Mouse (Mus musculus): ENCODE results near the gene Rimbp2. TPM values are rescaled to one million over a fixed set of nuclear protein-coding genes. Genes with fewer than 3 reads are reported as not detected.
A peak's percentile ranks its signal among the peaks of the same experiment; 100 is the strongest.
"Not testable (repeated sequence)": the region's sequence is repeated elsewhere in the genome, so short reads cannot be mapped to it uniquely, and the experiment has no call there.

Rimbp2 gene
- polyA plus RNA-seq, 1 experiment from 2014 or later, result 0.98 TPM

DNA sequence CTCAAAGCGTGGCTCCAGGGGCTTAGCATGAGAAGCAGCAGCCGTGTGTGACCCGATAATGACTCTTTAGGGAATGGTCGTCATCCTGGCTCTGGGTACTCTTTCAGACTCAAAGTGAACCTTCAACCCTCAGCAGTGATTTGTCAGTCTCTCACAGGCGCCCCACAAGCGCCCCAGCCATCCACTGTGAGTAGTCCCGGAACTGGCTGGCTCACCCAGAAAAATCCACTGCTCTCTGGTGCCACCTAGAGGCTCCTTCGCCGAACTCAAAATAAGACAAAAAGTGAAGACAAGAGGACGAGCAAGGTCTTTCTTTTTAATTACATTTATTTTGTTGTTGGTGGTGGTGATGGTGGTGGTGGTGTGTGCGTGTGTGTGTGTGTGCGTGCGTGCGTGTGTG, 18.0 kb upstream of the Rimbp2 start:
- no peak overlapping the region for H3K9ac ChIP-seq
- H3K36me3 ChIP-seq, result no peaks in the 10 kb centered on the region
- no peak overlapping the region for H3K4me3 ChIP-seq (replicated peaks)
- H3K27ac ChIP-seq, result no peak overlapping the region
- H3K4me1 ChIP-seq (replicated peaks), result no peaks in the 10 kb centered on the region
- H3K27me3 ChIP-seq (replicated peaks), result no peaks in the 10 kb centered on the region
- 16% methylated on average over 14 of the region's 14 CpGs for WGBS
- H3K4me2 ChIP-seq (replicated peaks), result peak overlapping the region; percentile 40
- H3K9me3 ChIP-seq, result no peaks in the 10 kb centered on the region
- peak; percentile 78 for ATAC-seq

DNA sequence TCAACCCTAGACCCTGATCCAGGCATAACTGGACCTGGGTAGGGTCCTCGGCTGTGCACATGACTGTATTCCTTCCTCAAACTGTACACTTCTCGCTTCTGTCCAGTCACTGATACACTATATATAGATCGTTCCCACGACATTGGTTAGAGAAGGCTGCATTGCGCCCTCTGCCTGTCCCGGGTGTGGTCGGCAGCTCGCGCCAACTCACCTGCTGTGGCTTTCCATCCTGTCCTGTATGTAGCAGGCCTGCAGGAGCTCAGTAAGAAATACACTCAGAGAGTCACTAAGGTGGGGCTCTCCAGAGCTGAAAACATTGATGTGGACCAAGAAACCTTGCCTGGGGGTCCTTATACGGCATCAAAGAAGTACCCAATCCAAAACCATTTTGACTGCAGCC, 17.6 kb upstream of the Rimbp2 start:
- 0 out of 2 replicates have a peak, but pooled peaks have one; percentile 41 for ATAC-seq
- H3K9me3 ChIP-seq, result no peaks in the 10 kb centered on the region
- H3K27me3 ChIP-seq (replicated peaks), result no peaks in the 10 kb centered on the region
- 63% methylated on average over 10 of the region's 10 CpGs for WGBS
- H3K27ac ChIP-seq, result no peak overlapping the region
- no peaks in the 10 kb centered on the region for H3K36me3 ChIP-seq
- no peak overlapping the region for H3K9ac ChIP-seq
- peak overlapping the region; percentile 40 for H3K4me2 ChIP-seq (replicated peaks)
- no peaks in the 10 kb centered on the region for H3K4me1 ChIP-seq (replicated peaks)
- no peak overlapping the region for H3K4me3 ChIP-seq (replicated peaks)

DNA sequence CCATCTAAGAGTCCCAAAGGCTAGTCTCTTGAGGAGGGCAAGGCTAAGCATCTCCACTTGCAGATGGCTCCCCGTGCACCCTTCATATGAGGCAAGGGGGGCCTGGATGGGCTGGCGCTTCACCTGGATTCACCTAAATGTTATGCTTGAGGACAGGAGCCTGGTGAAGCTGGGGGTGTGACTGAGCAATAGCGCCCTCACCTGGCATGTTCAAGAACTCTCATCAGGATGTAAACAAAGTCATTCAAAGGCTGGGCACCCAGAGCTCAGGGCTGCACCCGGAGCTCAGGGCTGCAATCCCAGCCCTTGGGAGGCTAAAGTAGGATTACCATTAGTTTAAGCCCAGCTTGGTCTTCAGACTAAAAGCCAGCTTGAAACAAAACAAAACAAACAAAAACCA, 11.1 kb upstream of the Rimbp2 start:
- Histone ChIP-seq H3K27ac (no peak overlapping the region), H3K27me3 (replicated peaks) (no peaks in the 10 kb centered on the region), H3K9me3 (no peaks in the 10 kb centered on the region), H3K4me3 (replicated peaks) (no peak overlapping the region), H3K36me3 (no peaks in the 10 kb centered on the region), H3K4me2 (replicated peaks) (no peak overlapping the region), H3K4me1 (replicated peaks) (no peaks in the 10 kb centered on the region), H3K9ac (no peak overlapping the region)
- 52% methylated on average over 4 of the region's 4 CpGs for WGBS
- no peak for ATAC-seq

DNA sequence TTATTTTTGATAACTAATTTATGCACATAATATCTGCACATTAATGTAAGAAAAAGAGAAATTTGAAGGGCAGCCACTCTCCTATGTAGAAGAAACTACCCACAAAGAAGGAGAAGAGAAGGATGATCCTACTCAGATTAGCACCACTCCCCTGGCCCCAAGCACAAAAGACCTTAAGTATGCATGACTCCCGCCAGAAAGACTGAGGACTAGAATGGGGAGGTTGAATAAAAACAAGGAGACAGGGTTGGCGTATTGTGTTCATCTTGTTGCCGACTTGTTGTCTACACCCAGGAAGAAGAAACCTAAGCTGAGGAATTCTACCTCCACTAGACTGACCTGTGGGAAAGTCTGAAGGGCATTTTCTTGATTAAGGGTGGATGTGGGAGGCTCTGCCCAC, 5.6 kb upstream of the Rimbp2 start:
- 93% methylated on average over 3 of the region's 3 CpGs for WGBS
- no peaks in the 10 kb centered on the region for H3K4me1 ChIP-seq (replicated peaks)
- ATAC-seq, result no peak
- H3K36me3 ChIP-seq, result no peaks in the 10 kb centered on the region
- H3K4me3 ChIP-seq (replicated peaks), result no peak overlapping the region
- H3K27ac ChIP-seq, result no peak overlapping the region
- no peaks in the 10 kb centered on the region for H3K9me3 ChIP-seq
- H3K9ac ChIP-seq, result no peak overlapping the region
- no peaks in the 10 kb centered on the region for H3K27me3 ChIP-seq (replicated peaks)
- no peak overlapping the region for H3K4me2 ChIP-seq (replicated peaks)

DNA sequence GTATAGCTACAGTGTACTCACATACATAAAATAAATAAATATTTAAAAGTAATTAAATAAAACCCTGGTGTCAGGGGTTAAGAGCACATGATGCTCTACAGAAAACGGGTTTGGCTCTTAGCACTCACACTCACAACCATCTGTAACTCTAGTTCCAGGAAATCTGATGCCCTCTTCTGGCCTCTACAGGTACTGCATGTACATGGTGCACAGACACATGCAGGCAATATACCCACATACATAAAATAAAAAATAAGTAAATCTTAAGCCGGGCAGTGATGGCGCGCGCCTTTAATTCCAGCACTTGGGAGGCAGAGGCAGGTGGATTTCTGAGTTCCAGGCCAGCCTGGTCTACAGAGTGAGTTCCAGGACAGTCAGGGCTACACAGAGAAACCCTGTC, 1.1 kb upstream of the Rimbp2 start:
- H3K4me3 ChIP-seq (replicated peaks); H3K4me2 ChIP-seq (replicated peaks); H3K9me3 ChIP-seq; H3K36me3 ChIP-seq; H3K27ac ChIP-seq; H3K4me1 ChIP-seq (replicated peaks); H3K9ac ChIP-seq; H3K27me3 ChIP-seq (replicated peaks): not testable (repeated sequence)
- WGBS, result 92% methylated on average over 5 of the region's 5 CpGs
- ATAC-seq, result 0 out of 2 replicates have a peak, but pooled peaks have one; percentile 15

DNA sequence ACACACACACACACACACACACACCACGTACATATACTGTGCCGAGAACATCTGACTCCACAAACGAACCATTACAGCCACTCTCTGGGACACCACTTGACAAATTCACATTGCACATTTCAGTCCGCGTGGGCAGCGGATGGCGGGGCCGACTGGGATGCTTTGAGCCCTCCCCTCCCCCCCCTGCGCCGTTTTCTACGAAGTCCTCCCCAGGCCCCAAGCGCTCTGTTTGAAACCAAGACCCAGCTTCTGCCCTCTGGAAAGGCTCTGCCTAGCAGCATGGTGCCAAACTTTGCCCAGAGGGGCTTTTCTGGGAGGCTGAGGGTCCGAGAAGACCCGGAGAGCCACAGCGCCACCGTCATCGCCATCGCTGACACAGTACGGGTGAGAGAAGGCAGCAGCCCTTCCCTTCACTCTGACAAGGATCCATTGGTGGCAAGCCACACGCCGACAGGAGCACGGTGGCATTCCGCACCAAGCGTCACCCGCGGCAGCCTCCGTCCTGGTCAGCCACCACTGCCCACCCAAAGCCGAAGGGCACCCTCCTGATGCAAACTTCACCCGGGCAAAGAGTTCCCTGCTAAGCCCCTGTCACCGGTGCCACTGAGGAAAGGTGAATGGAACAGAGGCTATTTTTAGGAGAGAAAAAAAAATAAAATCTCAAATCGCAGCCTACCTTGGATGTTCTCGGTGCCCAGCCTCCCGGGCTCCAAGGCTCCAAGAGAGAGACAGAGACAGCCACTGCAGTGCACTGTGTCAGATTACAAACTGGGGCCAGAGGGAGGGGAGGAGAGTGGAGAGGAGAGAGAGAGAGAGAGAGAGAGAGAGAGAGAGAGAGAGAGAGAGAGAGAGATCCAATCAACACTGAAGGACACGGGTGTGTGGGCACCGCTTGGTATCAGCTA, 743 bp downstream of the Rimbp2 start:
- Histone ChIP-seq H3K9ac (0 out of 2 replicates have a peak overlapping the region, but pooled peaks have one; percentile 15), H3K27ac (no peak overlapping the region), H3K9me3 (no peaks in the 10 kb centered on the region), H3K27me3 (replicated peaks) (no peaks in the 10 kb centered on the region), H3K4me1 (replicated peaks) (no peaks in the 10 kb centered on the region; the same call in 1 of the 2 replicates), H3K36me3 (no peaks in the 10 kb centered on the region), H3K4me2 (replicated peaks) (peak overlapping the region; percentile 66), H3K4me3 (replicated peaks) (peak overlapping the region; percentile 25)
- WGBS, result 2% methylated on average over 35 of the region's 35 CpGs
- ATAC-seq, result no peak

DNA sequence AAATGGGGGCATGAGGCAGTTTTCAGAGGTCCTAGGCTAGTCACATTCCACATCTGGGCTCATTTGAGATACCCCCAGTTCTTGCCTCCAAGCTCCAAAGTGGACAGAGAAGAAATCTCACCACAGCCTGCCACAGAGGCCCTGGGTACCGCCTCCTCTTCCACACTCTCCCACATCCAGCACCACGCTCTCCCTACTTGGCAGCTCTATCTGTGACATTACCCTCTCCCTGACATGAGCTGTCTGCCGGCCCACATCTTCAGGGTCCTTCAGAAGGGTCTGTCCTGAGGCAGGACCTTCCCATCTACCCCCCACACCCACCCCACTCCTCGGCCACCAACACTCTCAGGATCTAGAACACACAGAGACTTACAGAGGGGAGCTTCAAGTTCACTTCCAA, 1.8 kb downstream of the Rimbp2 start:
- Histone ChIP-seq H3K9me3 (no peaks in the 10 kb centered on the region), H3K4me3 (replicated peaks) (no peak overlapping the region), H3K27me3 (replicated peaks) (no peaks in the 10 kb centered on the region), H3K27ac (no peak overlapping the region), H3K4me1 (replicated peaks) (no peaks in the 10 kb centered on the region; the same call in 1 of the 2 replicates), H3K36me3 (no peaks in the 10 kb centered on the region), H3K4me2 (replicated peaks) (0 out of 2 replicates have a peak overlapping the region, but pooled peaks have one; percentile 66), H3K9ac (no peak overlapping the region)
- ATAC-seq, result no peak
- 44% methylated on average over 4 of the region's 4 CpGs for WGBS

DNA sequence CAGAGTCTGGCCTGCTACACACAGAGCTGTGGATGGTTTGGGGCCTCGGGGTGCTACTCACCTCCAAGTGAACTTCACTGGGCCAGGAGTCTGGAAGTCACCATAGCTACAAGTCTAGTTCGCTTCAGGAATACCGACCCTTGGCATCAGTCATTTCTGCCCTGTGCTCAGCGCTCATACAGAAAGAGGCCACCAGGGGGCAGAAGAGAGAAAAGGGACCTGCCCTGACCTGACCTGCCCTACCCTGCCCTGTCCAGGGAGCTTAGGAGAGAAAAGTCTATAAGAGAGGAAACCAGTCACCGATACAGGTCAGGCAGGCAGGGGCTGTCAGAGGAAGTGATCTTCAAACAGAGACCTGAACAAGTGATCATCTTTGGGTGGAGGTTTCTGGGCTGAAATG, 6.2 kb downstream of the Rimbp2 start:
- no peak for ATAC-seq
- 77% methylated on average over 5 of the region's 5 CpGs for WGBS
- H3K4me2 ChIP-seq (replicated peaks), result no peak overlapping the region
- H3K27ac ChIP-seq, result no peak overlapping the region
- no peaks in the 10 kb centered on the region for H3K27me3 ChIP-seq (replicated peaks)
- H3K9me3 ChIP-seq, result no peaks in the 10 kb centered on the region
- no peak overlapping the region for H3K9ac ChIP-seq
- no peak overlapping the region for H3K4me3 ChIP-seq (replicated peaks)
- H3K36me3 ChIP-seq, result no peaks in the 10 kb centered on the region
- no peaks in the 10 kb centered on the region for H3K4me1 ChIP-seq (replicated peaks)

DNA sequence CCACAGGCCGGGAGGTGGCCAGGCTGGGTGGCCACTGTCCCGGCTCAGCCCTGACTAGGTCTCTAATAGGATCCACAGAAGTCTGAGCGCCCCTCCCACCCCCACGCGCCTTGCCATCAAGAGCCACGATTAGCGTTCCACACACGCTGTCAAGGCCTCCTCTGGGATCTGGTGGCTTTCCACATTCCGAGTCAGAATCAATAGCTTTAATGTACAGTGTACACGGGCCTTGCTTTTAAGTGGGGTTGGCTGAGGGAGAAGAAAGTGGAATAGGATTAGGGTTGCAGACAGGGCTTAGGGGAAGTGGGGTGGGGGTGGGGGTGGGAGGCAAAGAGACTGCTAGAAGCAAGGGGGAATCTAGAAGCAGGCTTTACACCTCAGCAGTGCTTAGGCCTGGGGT, 12.8 kb downstream of the Rimbp2 start:
- WGBS, result 75% methylated on average over 10 of the region's 10 CpGs
- Histone ChIP-seq H3K4me1 (replicated peaks) (no peaks in the 10 kb centered on the region), H3K9ac (no peak overlapping the region), H3K9me3 (no peaks in the 10 kb centered on the region), H3K4me2 (replicated peaks) (no peak overlapping the region), H3K27ac (no peak overlapping the region), H3K27me3 (replicated peaks) (no peaks in the 10 kb centered on the region), H3K36me3 (no peaks in the 10 kb centered on the region), H3K4me3 (replicated peaks) (no peak overlapping the region)
- ATAC-seq, result no peak

DNA sequence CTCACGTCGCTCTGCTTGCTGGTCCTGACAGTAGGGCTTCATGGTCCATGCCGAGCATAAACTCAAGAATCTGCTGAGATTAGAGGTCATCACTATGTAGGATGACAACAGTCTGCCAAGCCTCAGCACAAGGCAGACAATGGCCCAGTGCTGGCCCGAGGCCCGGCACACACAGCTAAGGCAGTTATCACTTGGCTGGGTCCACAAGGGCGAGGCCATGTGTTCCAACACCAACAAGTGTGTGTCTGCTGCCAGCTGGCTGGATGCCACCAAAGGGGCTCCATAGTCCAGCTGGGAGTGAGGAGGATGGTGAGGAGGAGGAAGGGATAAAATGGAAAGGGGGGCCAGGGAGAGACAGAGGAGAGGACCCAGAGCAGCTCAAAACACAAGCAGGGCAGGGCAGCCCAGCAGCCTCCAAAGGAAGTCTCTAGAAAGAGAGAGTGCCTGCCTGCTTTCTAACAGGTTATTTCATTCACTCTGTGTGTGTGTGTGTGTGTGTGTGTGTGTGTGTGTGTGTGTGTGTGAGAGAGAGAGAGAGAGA, 17.9 kb downstream of the Rimbp2 start:
- Histone ChIP-seq H3K27me3 (replicated peaks) (no peaks in the 10 kb centered on the region), H3K9me3 (no peaks in the 10 kb centered on the region), H3K27ac (no peak overlapping the region), H3K36me3 (no peaks in the 10 kb centered on the region), H3K9ac (no peak overlapping the region), H3K4me3 (replicated peaks) (no peak overlapping the region), H3K4me2 (replicated peaks) (no peak overlapping the region), H3K4me1 (replicated peaks) (no peaks in the 10 kb centered on the region)
- 70% methylated on average over 6 of the region's 6 CpGs for WGBS
- ATAC-seq, result 0 out of 2 replicates have a peak, but pooled peaks have one; percentile 23

DNA sequence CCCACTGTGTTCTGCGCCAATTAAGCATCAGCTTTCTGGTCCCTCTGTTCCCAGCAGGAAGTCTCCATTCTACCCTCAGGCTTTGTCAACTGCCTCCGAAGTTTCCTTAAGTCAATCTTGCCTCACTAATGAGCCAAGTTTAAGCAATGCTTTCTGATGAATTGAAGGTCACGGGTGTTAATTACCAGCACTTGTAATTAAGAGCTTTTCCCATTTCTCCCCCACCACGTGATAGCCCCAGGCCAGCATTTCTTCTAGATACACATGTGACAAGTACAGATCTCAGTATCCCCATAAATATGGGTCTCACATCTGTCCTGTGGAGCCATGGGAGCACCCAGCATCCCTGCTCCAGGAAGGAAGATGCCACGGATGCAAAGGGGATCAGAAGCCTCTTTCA, 20.5 kb downstream of the Rimbp2 start:
- no peaks in the 10 kb centered on the region for H3K36me3 ChIP-seq
- ATAC-seq, result no peak
- H3K9me3 ChIP-seq, result no peaks in the 10 kb centered on the region
- H3K27me3 ChIP-seq (replicated peaks), result no peaks in the 10 kb centered on the region
- no peak overlapping the region for H3K4me3 ChIP-seq (replicated peaks)
- H3K27ac ChIP-seq, result no peak overlapping the region
- H3K4me2 ChIP-seq (replicated peaks), result no peak overlapping the region
- WGBS, result 61% methylated on average over 5 of the region's 5 CpGs
- H3K9ac ChIP-seq, result no peak overlapping the region
- H3K4me1 ChIP-seq (replicated peaks), result no peaks in the 10 kb centered on the region

DNA sequence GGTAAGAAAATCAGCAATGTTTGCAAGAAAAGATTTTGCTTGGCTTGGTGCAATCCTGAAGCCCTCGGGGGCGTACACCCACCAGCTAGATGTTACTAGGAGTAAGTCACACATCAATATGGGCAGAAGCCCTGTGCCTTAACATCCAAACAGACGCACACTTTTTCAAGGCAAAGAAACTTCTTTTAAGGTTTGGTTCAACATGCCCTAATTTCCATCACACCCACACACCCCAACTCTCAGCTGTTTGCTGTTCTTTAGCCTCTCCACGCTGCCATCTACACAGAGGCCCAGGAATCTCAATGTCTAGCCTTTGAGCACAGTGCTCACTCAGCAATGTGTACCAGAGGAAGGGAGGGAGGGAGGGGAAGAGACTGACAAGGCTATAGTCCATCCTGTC, 28.2 kb downstream of the Rimbp2 start:
- WGBS, result 84% methylated on average over 4 of the region's 4 CpGs
- Histone ChIP-seq H3K27me3 (replicated peaks) (no peaks in the 10 kb centered on the region), H3K4me1 (replicated peaks) (no peaks in the 10 kb centered on the region), H3K36me3 (no peaks in the 10 kb centered on the region), H3K4me2 (replicated peaks) (no peak overlapping the region), H3K27ac (no peak overlapping the region), H3K9ac (no peak overlapping the region), H3K4me3 (replicated peaks) (no peak overlapping the region), H3K9me3 (no peaks in the 10 kb centered on the region)
- no peak for ATAC-seq

DNA sequence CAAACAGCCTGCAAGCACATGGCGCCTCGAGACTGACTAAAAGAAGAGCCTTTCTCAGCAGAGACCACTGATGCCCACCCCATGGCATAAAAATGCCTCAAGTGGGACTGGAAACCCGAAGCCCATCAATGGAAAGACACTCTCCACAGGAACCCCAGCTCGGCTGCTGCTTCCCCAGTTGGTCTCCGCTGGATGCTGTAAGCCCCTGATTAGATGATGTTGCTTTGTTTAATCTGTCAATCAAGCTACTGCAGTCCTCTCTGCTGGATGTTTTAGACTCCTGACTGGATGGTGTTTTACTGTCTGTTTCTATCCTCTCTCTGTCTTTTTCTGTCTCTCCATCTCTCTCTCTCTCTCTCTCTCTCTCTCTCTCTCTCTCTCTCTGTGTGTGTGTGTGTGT, 33.2 kb downstream of the Rimbp2 start:
- ATAC-seq, result no peak
- Histone ChIP-seq H3K4me1 (replicated peaks) (0 out of 2 replicates have a peak, but pooled peaks cover 4% of the 10 kb centered on the region), H3K9me3 (no peaks in the 10 kb centered on the region), H3K4me2 (replicated peaks) (no peak overlapping the region), H3K27me3 (replicated peaks) (no peaks in the 10 kb centered on the region), H3K9ac (no peak overlapping the region), H3K27ac (no peak overlapping the region), H3K36me3 (no peaks in the 10 kb centered on the region), H3K4me3 (replicated peaks) (no peak overlapping the region)
- WGBS, result 53% methylated on average over 5 of the region's 5 CpGs

All from intestine, embryonic 15.5 days (tissue).